Mouse (Mus musculus): ENCODE results near the gene Tmem263.

Tmem263 gene

GRCm38 (mm10) chr10:85102247-85103084 lies at the start of gene Tmem263, which contains the start of gene Fhl4:
Tmem263 (plus strand) TSS chr10:85102627.
Fhl4 (minus strand) TSS chr10:85102495.
- DNase-seq (ENCODE audit: extremely low spot score, low read depth, low spot score), result peak; percentile 56

- no peak for DNase-seq (ENCODE audit: extremely low spot score, low read depth, low spot score)
Observed at GRCm38 (mm10) chr10:85054876-85055275, 47.6 kb upstream of the Tmem263 start.

- no peak for DNase-seq (ENCODE audit: extremely low spot score, low read depth, low spot score)
Observed at GRCm38 (mm10) chr10:85071605-85072152, 30.7 kb upstream of the Tmem263 start.

GRCm38 (mm10) chr10:85101841-85102240 lies 586 bp upstream of the Tmem263 start:
- DNase-seq (ENCODE audit: extremely low spot score, low read depth, low spot score), result no peak

- DNase-seq (ENCODE audit: extremely low spot score, low read depth, low spot score), result no peak
Observed at GRCm38 (mm10) chr10:85103085-85103885, 858 bp downstream of the Tmem263 start.

GRCm38 (mm10) chr10:85114409-85114808 lies 12.0 kb downstream of the Tmem263 start:
- no peak for DNase-seq (ENCODE audit: extremely low spot score, low read depth, low spot score)

GRCm38 (mm10) chr10:85125184-85125583 lies 22.8 kb downstream of the Tmem263 start:
- no peak for DNase-seq (ENCODE audit: extremely low spot score, low read depth, low spot score)

- DNase-seq (ENCODE audit: extremely low spot score, low read depth, low spot score), result peak; percentile 95
Observed at GRCm38 (mm10) chr10:85127395-85128287, 25.2 kb downstream of the Tmem263 start, which contains the start of gene Mterf2. Mterf2 (minus strand) TSS chr10:85128027.

GRCm38 (mm10) chr10:85128453-85128852 lies 26.0 kb downstream of the Tmem263 start:
- no peak for DNase-seq (ENCODE audit: extremely low spot score, low read depth, low spot score)

- no peak for DNase-seq (ENCODE audit: extremely low spot score, low read depth, low spot score)
Observed at GRCm38 (mm10) chr10:85136573-85136972, 34.1 kb downstream of the Tmem263 start.

GRCm38 (mm10) chr10:85141465-85141864 lies 39.0 kb downstream of the Tmem263 start:
- DNase-seq (ENCODE audit: extremely low spot score, low read depth, low spot score), result no peak

GRCm38 (mm10) chr10:85146282-85146681 lies 43.9 kb downstream of the Tmem263 start:
- no peak for DNase-seq (ENCODE audit: extremely low spot score, low read depth, low spot score)

- no peak for DNase-seq (ENCODE audit: extremely low spot score, low read depth, low spot score)
Observed at GRCm38 (mm10) chr10:85149226-85149625, 46.8 kb downstream of the Tmem263 start.

GRCm38 (mm10) chr10:85154195-85154594 lies 51.8 kb downstream of the Tmem263 start:
- DNase-seq (ENCODE audit: extremely low spot score, low read depth, low spot score), result no peak

- no peak for DNase-seq (ENCODE audit: extremely low spot score, low read depth, low spot score)
Observed at GRCm38 (mm10) chr10:85157451-85157850, 55.0 kb downstream of the Tmem263 start.

GRCm38 (mm10) chr10:85159989-85160619 lies 57.7 kb downstream of the Tmem263 start:
- no peak for DNase-seq (ENCODE audit: extremely low spot score, low read depth, low spot score)

- no peak for DNase-seq (ENCODE audit: extremely low spot score, low read depth, low spot score)
Observed at GRCm38 (mm10) chr10:85161745-85162351, 59.4 kb downstream of the Tmem263 start.

- DNase-seq (ENCODE audit: extremely low spot score, low read depth, low spot score), result no peak
Observed at GRCm38 (mm10) chr10:85164791-85165190, 62.4 kb downstream of the Tmem263 start.

- no peak for DNase-seq (ENCODE audit: extremely low spot score, low read depth, low spot score)
Observed at GRCm38 (mm10) chr10:85165306-85165705, 62.9 kb downstream of the Tmem263 start.

Measured in hindlimb bud, embryonic 11.5 days (tissue).